Mouse (Mus musculus) gastrocnemius, postnatal 4 days (tissue): ENCODE measurements around the gene Itk. TPM values are rescaled to one million over a fixed set of nuclear protein-coding genes. Genes with fewer than 3 reads are reported as not detected.

Experiments
- DNase-seq, 2 experiments: peaks; one replicate each; pipeline ENCODE4 v3.0.0; 2021 to 2022; ENCODE audit warnings: low spot score in 2 of 2, mixed read lengths in 2 of 2
- total RNA-seq, 2 experiments: library from RNA; stranded (reverse); gene quantifications; 2 replicates each; pipeline ENCODE4 v1.2.3; 2021

Itk gene
- total RNA-seq, 2 experiments from 2014 or later = 0.22 to 0.23 TPM

- no peak for DNase-seq
Measured at GRCm38 (mm10) chr11:46309808-46310555, 79.3 kb downstream of the Itk start.

DNA sequence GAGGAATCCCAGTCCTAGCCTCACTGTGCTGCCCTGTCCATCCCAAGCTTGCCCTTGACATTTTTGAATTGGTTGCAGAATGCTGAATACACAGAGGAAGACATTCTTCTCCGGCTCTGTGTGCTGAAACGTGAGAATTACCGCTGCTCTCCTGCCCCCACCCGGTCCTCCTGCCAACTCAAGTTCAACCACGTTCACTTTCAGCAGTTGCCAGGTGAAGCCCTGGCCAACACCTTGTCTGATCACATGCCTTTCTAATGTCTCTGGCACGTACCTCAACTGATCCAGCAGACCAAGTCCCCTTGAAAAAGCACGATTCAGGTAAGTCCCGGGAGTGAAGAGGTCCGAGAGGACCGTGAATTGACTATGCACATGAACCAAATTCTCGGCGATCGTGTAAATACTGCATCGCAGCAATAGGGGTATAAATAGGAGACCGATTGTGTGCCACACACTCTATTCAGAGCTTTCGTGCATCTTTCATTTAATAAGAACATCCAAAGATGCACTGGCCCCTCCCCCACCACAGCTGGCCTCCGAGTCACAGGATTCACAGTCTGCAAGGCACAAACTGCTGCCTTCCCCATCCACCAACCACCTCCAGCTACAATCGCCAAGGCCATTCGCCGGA, 80.1 kb downstream of the Itk start:
- no peak for DNase-seq

DNA sequence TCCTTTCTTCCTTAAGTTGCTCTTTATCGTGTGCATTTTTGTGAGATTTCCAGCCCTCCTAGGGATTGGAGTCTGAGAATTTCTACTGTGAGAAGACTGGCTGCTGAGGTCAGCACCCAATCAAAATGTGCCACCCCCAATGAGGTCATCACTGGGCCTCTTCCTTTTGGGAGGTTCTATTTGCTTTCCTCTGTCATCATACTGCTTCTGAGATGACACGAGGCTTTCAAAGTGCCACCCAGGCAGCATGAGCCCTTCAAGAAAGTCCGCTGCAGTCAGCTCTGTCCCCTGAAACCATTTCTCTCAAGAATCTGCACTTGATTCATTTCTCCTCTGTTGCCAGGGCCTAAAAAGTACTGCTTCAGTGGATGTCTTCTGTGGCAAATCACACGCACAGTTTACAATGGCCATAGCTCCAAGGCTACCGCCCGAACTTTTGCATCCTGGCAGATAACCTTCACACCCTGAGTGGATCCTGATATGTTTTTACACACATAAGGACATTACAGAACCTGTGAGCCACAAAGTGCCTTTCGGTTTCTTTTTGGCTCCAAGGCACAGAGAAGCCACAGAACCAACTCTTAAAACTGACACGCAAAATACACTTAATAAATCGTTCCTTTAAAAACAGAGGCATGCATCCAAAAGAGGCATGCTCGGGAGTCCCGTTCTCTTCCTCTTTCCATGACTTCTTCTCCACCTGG, 80.9 kb downstream of the Itk start:
- no peak for DNase-seq

DNA sequence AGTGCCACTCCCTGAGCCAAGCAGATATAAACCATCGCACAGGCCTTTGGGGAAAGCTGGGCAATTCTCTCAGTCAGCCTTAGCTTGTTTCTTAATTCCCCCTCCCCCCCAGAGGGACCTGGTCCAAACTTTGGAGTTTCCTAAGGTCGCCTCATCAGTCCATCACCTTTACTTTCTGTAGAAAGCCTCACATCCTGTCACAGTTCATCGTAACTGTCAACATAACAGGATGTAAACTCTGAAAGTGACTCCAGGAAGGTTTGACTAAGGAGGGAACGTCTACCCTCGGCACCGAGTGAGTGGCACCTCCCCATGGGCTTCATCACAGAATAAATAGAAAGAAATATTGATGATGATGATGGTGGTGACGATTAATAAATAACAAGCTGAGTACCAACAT, 81.5 kb downstream of the Itk start:
- DNase-seq = no peak

DNA sequence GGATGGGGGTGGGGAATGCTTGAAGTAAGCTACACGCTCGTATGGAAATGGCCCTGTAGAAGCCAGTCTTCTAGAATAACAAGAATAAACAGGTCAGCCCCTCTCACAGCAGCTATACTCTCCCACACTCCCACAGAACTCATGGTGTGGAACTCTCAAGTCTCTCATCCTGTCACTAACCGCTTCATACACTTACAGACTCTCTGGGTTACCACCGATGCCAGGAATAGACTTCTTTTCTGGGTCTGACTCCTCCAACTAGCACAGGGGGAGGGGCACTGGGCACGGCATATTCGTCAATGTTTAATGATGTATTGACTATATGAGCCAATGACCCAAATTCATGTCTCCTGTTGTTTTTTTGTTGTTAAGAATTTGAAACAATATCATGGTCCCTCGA, 82.5 kb downstream of the Itk start:
- no peak for DNase-seq

- DNase-seq = no peak
Measured at GRCm38 (mm10) chr11:46305881-46306520, 83.3 kb downstream of the Itk start.

DNA sequence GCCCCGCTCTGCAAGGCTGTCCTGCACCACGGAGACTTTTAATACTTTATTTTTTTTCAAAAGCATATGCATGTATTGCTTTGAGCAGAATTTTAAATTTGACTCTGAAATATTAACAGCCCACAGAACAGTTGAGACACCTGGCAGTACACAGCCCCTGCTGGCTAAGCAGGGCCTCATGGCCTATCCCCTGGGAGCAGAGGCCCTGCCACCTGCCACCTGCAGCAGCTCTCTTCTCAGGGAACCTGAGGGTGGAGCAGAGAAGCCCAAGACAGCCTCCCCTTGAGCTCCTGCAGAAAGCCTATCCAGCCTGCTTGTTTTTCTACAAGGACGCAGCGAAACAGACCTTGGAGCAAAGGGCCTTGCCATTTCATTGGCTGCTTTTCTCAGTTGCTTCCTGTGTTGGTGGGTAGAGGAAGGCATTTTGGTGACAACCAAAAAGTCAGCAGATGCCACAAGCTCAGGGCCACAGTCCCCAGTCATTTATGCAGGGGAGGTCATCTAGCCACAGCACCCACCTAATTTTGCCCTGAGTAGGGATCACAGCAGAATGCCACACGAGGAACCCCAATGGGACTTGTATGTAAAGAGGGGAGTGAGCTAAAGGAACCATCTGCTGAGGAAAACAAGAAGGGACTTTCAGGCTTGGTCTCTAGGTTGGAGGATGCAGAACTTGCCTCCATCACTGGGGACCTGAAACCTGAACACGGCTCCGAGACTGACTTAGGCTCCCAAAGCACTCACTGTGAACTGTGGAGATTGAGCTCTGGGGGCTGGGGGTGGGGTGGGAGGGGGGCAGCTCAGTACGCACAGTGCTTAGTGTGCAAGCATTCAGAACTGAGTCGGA, 84.2 kb downstream of the Itk start:
- no peak for DNase-seq

DNA sequence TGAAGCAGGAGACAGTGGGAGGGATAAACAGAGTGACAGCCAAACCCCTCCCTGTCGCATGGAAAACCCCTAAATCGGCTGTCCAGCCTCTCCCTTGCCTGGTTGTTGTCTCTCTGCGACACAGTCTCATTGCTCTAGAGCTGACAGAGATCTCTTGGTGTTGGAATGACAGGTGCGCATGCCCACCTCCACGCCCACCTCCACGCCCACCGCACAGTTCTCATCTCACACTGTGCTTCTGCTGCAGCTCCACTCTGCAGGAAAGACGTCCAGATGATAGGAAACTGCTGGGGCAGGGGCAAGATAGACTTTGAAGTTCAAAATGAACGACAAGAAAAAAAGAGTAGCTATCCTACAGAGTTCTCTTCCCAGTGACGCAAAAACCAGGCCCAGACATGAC, 85.2 kb downstream of the Itk start:
- no peak for DNase-seq

DNA sequence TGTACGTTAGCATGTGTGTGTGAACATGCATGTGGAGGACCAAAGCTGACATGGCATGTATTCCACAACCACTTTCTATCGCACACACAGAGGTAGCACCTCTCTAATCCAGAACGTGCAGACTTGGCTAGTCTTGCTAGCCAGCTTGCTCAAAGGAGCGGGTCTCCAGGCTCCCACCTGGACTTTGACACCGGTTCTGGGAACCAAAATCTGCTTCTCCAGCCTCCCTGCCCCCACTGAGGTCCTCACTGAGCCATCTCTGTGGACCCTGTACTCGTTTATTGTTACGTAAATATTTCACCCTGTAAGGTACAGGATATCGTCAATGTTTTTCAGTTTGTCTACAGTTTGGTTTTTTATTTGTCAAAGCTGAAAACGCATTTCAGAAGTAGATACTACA, 86.8 kb downstream of the Itk start:
- no peak for DNase-seq

DNA sequence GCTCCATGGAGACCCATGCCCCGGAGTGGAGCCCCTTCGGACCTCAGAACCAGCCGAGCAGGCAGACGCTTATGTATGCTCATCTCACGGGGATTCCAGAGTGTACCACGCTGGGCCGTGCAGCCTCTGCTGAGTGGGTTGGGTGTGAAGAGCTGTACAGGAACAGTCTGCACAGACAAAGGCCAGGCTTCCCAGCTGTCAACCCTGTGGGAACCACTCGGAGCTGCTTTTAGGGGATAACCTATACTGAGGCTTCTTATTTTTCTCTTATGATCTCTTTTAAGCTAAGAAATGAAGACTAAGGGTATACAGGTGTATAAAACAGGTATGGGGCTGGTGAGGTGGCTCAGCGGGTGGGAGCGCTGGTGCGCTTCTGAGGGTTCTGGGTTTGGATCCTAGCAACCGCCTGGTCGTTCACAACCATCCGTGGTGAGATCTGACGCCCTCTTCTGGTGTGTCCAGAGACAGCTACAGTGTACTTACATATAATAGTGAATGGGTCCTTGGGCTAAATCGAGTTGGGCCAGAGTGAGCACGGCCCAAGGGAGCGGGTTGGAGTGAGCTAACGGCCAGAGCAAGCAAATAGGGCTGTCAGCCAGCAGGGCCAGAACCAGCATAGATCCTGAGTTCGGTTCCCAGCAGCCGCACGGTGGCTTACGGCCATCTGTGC, 87.6 kb downstream of the Itk start:
- no peak for DNase-seq

DNA sequence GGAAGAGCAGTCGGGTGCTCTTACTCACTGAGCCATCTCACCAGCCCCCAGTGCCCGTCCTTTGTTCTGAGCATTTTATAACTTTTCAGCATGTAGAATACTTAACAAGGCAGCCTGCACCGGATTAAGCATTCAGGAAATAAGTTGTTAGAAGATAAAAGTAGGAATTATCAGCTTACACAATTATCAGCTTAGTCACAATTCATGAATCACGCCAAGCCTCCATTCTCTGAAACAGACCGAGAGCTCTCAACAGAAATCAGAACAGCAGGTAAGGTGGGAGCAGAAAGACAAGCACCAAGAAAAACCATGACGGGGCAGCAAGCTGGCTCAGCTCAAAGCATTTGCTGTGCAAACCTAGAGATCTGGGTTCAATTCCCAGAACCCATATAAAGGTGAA, 89.4 kb downstream of the Itk start:
- no peak for DNase-seq

DNA sequence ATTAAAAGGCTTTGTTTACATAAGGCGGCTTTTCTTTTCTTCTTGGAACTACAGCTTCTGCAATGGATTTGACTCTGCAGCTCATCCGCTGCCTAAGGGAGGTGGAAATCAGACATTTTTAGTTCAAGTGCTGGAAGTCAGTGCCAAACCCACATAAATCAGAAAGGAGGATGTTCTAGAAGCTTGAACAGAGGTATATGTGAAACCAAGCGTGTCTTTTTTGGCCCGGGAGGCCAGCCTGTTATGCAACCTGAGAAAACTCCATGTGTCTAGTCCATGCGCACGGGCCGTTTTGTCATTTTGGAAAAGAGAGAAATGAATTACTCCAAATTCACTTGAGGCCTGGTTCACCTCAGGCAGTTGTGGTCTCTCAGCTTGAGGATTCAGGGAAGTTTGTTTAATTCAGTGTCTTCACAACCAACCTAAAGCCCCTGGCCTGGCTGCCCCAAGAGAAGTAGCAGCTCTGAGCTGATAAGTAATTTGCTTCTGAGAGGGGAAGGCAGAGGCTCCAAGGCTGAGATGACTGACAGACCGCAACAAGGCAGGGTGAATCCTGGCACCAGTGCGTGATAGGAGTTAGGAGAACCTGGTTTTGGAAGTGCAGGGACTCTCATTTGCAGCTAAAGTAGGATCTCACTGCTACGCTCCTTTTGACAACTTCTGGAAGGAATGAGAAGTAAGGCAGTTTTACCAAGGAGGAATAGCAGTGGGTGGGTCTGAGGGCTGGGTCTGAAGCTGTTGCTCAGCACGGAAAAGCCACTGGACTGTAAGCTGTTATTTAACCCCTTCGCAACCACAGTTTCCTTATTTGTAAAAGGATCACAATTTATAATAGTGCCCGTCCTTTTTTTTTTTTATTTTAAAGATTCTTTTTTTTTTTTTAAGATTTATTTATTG, 90.2 kb downstream of the Itk start:
- DNase-seq = no peak

DNA sequence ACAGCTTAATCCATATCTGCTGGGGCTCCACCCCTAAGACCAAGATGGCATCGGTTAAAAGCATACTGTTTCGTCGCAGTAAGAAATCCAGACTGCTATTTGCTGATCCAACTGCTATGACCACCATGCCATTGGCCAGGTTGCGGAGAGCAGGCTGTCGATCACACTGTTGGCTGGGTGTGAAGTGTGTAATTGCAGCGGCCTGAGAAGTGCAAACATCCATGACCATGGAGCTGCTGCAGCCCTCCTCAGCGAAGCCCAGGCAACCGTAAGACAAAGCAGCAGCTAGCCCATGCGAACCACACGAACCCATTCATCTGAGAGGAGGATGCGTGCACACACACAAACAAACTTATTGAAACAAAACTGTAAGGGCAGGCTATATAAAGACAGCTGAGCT, 94.9 kb downstream of the Itk start:
- no peak for DNase-seq

DNA sequence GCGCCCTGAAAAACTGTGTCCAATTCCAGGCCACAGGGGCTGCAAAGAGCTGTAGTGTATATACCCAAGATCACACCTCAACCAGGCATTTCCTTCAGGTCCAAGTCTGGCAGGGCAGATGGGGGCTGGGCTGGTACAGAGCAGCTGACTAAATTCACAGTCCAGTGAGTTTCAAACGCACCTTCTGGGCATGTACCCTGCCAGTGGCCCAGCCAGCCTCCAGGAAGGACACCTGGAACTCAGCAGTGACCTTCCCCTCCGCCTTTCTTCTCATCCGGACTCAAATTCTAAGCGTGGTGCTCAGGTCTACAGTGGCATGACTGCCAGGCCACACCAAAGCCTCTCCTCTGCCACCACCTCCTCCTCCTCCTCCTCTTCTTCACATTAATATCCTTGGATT, 95.8 kb downstream of the Itk start:
- DNase-seq = no peak

GRCm38 (mm10) chr11:46290988-46291405, 98.3 kb downstream of the Itk start:
- no peak for DNase-seq

GRCm38 (mm10) chr11:46289561-46289960, 99.8 kb downstream of the Itk start:
- no peak for DNase-seq

DNA sequence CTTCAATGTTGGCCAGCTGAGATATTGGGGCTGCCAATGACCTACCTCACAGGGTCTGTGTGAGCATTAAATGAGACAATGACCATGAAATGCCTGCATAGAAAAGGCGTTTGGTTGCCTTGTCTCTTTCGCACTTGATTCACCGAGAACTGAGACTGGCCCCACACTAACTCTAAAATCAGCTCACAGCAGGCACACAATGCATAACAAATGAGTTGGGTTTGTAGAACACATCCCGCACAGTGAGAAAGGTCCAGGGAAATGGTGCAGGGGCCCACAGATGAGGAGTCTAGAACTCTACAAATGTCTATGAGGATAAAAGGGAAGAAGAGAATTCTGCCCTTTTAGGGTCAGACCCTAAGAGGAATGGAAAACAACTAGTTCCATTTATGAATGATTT, 100.3 kb downstream of the Itk start:
- no peak for DNase-seq

- no peak for DNase-seq
Measured at GRCm38 (mm10) chr11:46288091-46288490, 101.2 kb downstream of the Itk start.

- no peak for DNase-seq
Measured at GRCm38 (mm10) chr11:46286803-46287202, 102.5 kb downstream of the Itk start.
